Mouse (Mus musculus) adrenal gland, adult (tissue): ENCODE data around the gene Snta1.

Source experiments
- DNase-seq, 2 experiments: peaks; one replicate each; pipeline ENCODE4 v3.0.0; 2022 to 2023; ENCODE audit warnings: low spot score in 1 of 2; ENCODE audit not compliant: inconsistent age in 2 of 2

Snta1 gene

DNA sequence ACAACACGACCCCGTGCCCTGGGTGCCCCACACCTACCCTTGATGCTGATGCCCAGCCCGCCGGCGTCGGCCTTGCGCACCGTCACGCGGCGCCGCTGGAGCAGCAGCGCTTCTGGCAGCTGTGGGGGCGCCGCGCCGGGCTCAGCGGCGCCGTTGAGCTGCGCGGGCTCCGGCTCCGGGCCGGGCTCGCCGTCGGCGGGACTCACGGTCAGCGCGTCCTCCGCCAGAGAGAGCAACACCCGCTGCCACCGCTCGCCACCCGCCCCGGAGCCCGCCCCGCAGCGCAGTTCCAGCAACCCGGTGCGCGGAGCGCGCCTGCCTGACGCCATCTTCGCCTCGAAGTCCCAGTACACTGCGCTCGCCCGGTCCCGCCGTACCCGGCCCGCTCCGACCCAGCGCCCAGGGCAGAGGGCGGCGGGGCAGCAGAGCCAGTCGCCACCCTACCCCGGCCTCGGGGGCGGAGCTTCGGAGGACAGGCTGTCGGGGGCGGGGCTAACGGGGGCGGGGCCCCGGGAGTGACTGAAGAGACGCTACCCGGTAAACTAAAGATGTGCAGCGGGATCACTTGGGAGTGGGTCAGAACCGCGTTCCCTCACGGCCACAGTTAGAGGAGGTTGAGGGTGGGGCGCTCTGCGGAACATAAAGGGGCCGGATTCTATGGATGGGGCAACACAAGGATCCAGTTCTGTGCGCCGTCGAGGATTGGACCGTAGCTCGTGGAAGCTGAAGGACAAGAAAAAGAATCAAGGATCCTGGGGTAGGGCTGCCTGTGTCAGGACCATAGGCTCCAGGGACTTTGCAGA is at the start of gene Snta1:
TSS of gene Snta1 (minus strand) at position 457 of the 803 bp plus-strand sequence.
- peak; percentile 92 to 98 for DNase-seq

GRCm38 (mm10) chr2:154456621-154457020 is 48.7 kb upstream of the Snta1 start:
- DNase-seq: no peak

DNA sequence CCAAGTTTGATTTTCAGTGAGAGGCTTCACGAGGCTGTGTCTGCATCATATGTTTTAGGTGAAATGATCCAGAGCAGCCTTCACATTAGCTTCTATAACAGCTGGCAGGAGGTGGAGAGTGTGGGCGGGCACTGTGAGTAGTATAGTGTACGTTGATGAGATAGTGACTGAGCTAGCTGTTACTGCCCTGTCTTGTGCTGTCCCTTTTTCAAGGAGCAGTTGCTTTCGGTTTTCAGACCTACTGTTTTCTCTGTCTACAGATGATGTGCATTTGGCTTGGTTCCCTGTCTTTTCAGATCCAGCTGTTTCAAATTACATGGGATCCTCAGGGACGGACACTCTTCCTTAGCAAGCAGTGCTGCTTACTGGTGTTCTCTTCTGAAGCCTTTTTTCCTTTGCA is 47.9 kb upstream of the Snta1 start:
- peak; percentile 21 to 69 for DNase-seq

- no peak for DNase-seq
Measured at GRCm38 (mm10) chr2:154454605-154455004, 46.7 kb upstream of the Snta1 start.

- no peak for DNase-seq
Measured at GRCm38 (mm10) chr2:154454099-154454498, 46.2 kb upstream of the Snta1 start.

- no peak for DNase-seq
Measured at GRCm38 (mm10) chr2:154452951-154453350, 45.1 kb upstream of the Snta1 start.

GRCm38 (mm10) chr2:154448633-154449032 is 40.7 kb upstream of the Snta1 start:
- DNase-seq: peak in 1 of 2 experiments; percentile 54

DNA sequence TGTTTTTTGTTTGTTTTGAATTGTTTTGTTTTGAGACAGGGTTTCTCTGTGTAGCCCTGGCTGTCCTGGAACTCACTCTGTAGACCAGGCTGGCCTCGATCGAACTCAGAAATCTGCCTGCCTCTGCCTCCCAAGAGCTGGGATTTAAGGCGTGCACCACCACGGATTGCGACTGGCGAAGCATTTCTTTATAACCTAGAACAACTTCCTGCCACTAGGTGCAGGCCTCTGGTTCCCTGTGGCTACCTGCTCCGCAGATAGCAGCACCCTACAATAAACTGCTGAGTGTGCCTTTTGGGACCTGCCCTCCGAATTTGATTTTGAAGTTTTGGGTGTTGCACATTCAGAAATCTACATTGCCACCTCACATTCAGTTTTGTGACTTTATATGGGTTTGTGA is 39.9 kb upstream of the Snta1 start:
- DNase-seq: no peak

- no peak for DNase-seq
Measured at GRCm38 (mm10) chr2:154440453-154440852, 32.6 kb upstream of the Snta1 start.

- DNase-seq: no peak
Measured at GRCm38 (mm10) chr2:154437191-154437527, 29.3 kb upstream of the Snta1 start.

GRCm38 (mm10) chr2:154436458-154437190 is 28.7 kb upstream of the Snta1 start, which contains the start of gene Cbfa2t2:
Gene Cbfa2t2, plus strand, starts transcription at chr2:154436481.
- DNase-seq: peak; percentile 81 to 93

GRCm38 (mm10) chr2:154436076-154436457 is 28.2 kb upstream of the Snta1 start:
- DNase-seq: peak; percentile 99

- DNase-seq: no peak
Measured at GRCm38 (mm10) chr2:154434690-154435089, 26.8 kb upstream of the Snta1 start.

DNA sequence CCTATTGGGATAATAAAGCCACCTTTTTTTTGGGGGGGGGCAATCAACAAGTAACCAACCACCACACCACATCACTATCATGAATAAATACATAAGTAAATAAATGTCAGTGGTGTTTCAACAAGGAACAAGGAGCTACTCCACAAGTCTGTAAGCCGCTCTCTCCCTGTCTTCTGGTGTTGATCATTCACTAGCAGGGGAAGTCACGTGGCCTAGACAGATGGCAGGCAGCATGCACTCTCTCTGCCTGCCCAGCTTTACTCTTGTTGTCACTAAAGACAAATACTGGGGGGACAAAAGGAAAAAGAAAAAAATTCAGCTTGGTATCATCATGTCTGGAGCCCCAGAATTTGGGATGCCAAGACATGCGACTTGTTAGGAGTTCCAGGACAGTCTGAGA is 25.5 kb upstream of the Snta1 start:
- DNase-seq: no peak

DNA sequence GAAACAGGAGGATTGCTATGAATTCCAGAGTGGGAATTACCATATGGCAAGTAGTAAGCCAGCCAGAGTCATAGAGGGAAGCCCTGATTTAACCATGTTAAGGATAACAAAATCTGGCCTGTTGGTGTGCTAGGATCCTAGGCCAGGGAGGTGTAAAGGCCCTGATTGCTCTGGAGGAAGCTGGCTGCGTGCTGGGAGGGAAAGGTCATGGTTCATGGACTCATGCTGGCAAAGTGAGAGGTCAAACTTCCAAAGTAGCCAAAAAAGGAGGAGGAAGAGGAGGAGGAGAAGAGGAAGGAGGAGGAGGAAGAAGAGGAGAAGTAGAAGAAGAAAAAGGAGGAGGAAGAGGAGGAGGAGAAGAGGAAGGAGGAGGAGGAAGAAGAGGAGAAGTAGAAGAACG is 24.8 kb upstream of the Snta1 start:
- no peak for DNase-seq

GRCm38 (mm10) chr2:154430566-154430965 is 22.7 kb upstream of the Snta1 start:
- peak; percentile 37 to 68 for DNase-seq

DNA sequence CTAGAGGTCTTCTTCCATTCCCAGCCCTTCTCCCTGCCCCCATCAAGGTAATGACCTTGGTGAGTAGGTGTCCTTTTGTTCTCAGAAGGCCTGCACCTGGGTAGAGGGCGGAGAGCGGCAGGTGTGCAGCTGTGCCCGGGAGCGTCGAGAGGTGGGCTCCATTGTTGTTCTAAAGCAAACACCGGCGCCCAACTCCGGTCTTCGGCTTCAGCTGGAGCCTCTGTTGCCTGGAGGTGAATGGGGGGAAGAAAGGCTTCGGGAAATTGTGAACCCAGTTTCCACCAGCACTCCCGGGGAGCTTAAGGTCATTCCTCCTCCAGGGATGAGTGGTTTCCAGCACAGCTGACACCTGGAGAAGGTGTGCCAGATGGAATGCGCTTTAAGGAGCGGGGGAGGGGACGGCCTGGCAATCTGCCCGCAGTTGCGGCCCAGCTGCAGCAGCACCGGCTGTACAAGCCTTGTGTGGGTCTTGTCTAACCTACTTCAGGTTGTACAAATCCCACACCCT is 20.0 kb upstream of the Snta1 start:
- DNase-seq: peak; percentile 27 to 55

DNA sequence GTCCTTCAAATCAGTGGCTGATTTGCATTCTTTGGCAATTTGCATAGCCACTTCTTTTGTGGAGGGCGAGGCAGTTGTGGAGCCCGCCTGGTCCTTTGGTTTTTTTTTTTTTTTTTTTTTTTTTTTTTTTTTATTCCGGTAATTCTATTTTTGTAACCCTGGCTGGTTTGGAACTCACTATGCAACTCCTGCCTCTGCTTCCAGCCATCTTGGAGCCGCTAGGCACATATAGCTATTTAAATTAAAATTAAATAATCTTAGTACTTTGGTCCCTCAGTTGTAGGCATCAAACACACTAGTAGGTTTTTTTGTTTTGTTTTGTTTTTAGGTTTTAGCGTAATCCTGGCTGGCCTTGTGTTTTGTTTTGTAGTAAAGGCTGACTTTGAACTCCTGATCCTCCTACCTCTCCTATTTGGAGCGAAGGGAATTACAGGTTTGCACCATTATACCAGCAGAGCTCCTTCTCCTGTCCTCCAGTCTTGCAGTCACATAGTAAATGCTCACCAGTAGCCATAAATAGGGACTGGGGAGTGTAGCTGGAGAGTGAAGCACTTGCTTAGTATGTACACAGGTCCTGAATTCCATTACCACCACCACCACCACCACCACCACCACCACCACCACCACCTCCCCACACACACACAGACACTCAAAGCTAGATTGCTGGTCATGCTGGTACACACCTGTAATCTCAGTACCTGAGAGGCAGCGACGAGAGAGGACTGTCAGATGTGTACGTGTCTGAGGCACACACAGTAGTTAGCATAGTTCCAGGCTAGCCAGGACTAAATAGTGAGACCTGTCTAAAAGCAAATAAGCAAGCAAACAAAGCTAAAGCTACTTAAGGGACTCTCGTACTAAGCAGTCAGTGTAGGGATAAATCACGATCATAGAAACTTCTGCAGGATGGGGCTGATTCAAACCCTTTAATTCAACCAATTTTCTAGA is 19.3 kb upstream of the Snta1 start:
- DNase-seq: no peak

- no peak for DNase-seq
Measured at GRCm38 (mm10) chr2:154426188-154426904, 18.4 kb upstream of the Snta1 start.

DNA sequence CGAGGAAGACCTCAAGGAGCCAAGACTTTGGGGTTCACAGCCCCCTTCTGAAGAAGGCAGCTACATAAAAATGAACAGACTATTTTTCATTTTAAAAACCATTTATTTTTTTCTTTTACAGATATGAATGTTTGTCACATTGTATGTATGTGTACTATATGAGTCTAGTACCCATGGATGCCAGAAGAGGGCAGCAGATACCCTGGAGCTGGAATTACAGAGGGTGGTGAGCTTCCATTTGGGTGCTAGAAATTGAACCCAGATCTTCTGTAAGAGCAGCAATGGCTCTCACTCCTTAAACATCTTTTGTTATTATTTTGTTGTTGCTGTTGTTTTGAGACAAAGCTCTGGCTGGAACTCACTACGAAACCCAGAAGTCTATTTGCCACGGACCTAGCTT is 17.6 kb upstream of the Snta1 start:
- DNase-seq: no peak
